Mouse (Mus musculus) neural tube, embryonic 11.5 days (tissue): ENCODE results near the gene Hk1. TPM values are rescaled to one million over a fixed set of nuclear protein-coding genes. Genes with fewer than 3 reads are reported as not detected.

Experiments used
- ATAC-seq: fragments of 200-750 bp; cut with Nextera tagmentation; 2 replicates; pipeline ENCODE4 v1.8.0; 2017; ENCODE audit warnings: moderate number of reproducible peaks, mild to moderate bottlenecking, moderate TSS enrichment, moderate library complexity; ENCODE audit not compliant: insufficient read depth, low FRiP score, low TSS enrichment
- DNase-seq: peaks from one replicate; pipeline ENCODE4 v3.0.0-alpha.2; 2015; ENCODE audit warnings: low spot score
- H3K27ac ChIP-seq: fragments of 300-500 bp; sonication (generic); 2 replicates; pipeline ENCODE4 v1.5.1; 2014; ENCODE audit warnings: low read depth, mild to moderate bottlenecking, low read length
- H3K27me3 ChIP-seq: fragments of 300-500 bp; sonication (generic); 2 replicates; pipeline ENCODE4 v1.6.1; 2014; ENCODE audit warnings: mild to moderate bottlenecking, low read length, mixed read lengths; ENCODE audit not compliant: control insufficient read depth, insufficient read depth
- H3K36me3 ChIP-seq: fragments of 300-500 bp; sonication (generic); 2 replicates; pipeline ENCODE4 v1.6.1; 2014; ENCODE audit warnings: mild to moderate bottlenecking, low read length, moderate library complexity, mixed read lengths; ENCODE audit not compliant: control insufficient read depth, insufficient read depth
- H3K4me1 ChIP-seq: fragments of 300-500 bp; sonication (generic); 2 replicates; pipeline ENCODE4 v1.6.1; 2014; ENCODE audit warnings: low read length, mixed read lengths; ENCODE audit not compliant: control insufficient read depth, insufficient read depth
- H3K4me2 ChIP-seq: fragments of 300-500 bp; sonication (generic); 2 replicates; pipeline ENCODE4 v1.6.1; 2014; ENCODE audit warnings: low read depth, mild to moderate bottlenecking, moderate library complexity
- H3K4me3 ChIP-seq: fragments of 300-500 bp; sonication (generic); 2 replicates; pipeline ENCODE4 v1.5.1; 2014; ENCODE audit warnings: low read depth, low read length
- H3K9ac ChIP-seq: fragments of 300-500 bp; sonication (generic); 2 replicates; pipeline ENCODE4 v1.6.1; 2014; ENCODE audit warnings: mild to moderate bottlenecking, low read length
- H3K9me3 ChIP-seq: fragments of 300-500 bp; sonication (generic); 2 replicates; pipeline ENCODE4 v1.6.1; 2016; ENCODE audit warnings: low read length; ENCODE audit not compliant: control insufficient read depth
- WGBS: fragments of 180-500 bp; shearing (Covaris S2); extraction: QIAGEN DNeasy Blood & Tissue Kit; methylation state at CpG from one replicate; pipeline ENCODE4 v1.1.7; 2014; 5-methylcytosine and 5-hydroxymethylcytosine counted together
- polyA plus RNA-seq: library from polyadenylated mRNA; unstranded; fragments of >200 nt; fragmentation: Nextera tagmentation; extraction: Ambion mirVana; gene quantifications from 2 replicates; pipeline ENCODE4 v1.2.1, GENCODE M21; 2014

Hk1 gene
- polyA plus RNA-seq, 1 experiment from 2014 or later = 36.9 TPM

DNA sequence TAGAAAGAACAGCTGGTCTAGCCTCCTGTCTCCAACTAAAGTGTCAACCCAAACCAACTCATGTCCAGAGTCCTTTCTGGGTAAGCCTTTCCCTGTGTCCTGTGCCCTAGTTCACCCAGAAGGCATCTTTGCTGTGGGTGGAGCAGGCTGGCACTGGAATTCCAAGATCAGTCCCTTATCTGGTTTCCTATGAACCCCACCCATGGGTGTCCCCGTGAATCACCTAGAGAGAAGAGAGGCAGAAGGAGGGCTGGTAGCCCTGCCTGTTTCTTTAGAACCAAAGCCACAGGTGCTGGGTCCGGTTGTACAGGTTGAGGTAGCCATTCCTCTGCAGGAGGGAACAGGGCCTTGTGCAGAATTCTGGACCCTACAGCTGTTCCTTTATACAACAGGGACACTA lies 158.1 kb downstream of the Hk1 start:
- no peaks in the 10 kb centered on the region for H3K36me3 ChIP-seq
- H3K4me3 ChIP-seq = no peak overlapping the region
- ATAC-seq (no peak), DNase-seq (no peak)
- H3K4me2 ChIP-seq = no peak overlapping the region
- no peaks in the 10 kb centered on the region for H3K9me3 ChIP-seq
- no peaks in the 10 kb centered on the region for H3K27me3 ChIP-seq
- no peak overlapping the region for H3K27ac ChIP-seq
- no peaks in the 10 kb centered on the region for H3K4me1 ChIP-seq
- WGBS = 80% methylated on average over 2 of the region's 2 CpGs
- H3K9ac ChIP-seq = no peak overlapping the region

- H3K27me3 ChIP-seq = no peaks in the 10 kb centered on the region
- H3K9me3 ChIP-seq = no peaks in the 10 kb centered on the region
- no peaks in the 10 kb centered on the region for H3K36me3 ChIP-seq
- no peak overlapping the region for H3K9ac ChIP-seq
- no peak for DNase-seq
- no peaks in the 10 kb centered on the region for H3K4me1 ChIP-seq
- 80% methylated on average over 8 of the region's 8 CpGs for WGBS
- no peak overlapping the region for H3K4me3 ChIP-seq
- no peak overlapping the region for H3K4me2 ChIP-seq
- H3K27ac ChIP-seq = no peak overlapping the region
- no peak for ATAC-seq
These were observed 158.8 kb downstream of the Hk1 start for GRCm38 (mm10) chr10:62220732-62221514.

Other genes with a start within 250 kb of the Hk1 start
- gene Neurog3, start 246.8 kb downstream of the Hk1 start, polyA plus RNA-seq = 11.2 and 14.7 TPM in 2 replicates
- 9.5 and 10.9 TPM in 2 replicates for gene Fam241b, start 236.0 kb downstream of the Hk1 start, polyA plus RNA-seq
- 8.6 and 8.9 TPM in 2 replicates for gene Tspan15, start 148.7 kb downstream of the Hk1 start, polyA plus RNA-seq
- gene Tacr2, start 127.5 kb downstream of the Hk1 start, polyA plus RNA-seq = not detected in 2 replicates
- gene Hkdc1, start 42.6 kb upstream of the Hk1 start, polyA plus RNA-seq = 0.22 TPM in 1 of 2 replicates, not detected in the other
- 0.99 and 1.0 TPM in 2 replicates for gene 4930507D05Rik, start 69.6 kb upstream of the Hk1 start, polyA plus RNA-seq
- 27.1 and 28.4 TPM in 2 replicates for gene Supv3l1, start 69.8 kb upstream of the Hk1 start, polyA plus RNA-seq
- gene Vps26a, start 106.9 kb upstream of the Hk1 start, polyA plus RNA-seq = 100 and 105 TPM in 2 replicates
- gene Srgn, start 147.5 kb upstream of the Hk1 start, polyA plus RNA-seq = 5.3 and 7.3 TPM in 2 replicates
- gene Kif1bp, start 198.5 kb upstream of the Hk1 start, polyA plus RNA-seq = 62.3 and 62.5 TPM in 2 replicates
- gene Ddx21, start 222.4 kb upstream of the Hk1 start, polyA plus RNA-seq = 35.8 and 36.9 TPM in 2 replicates